Mouse (Mus musculus): ENCODE results near the gene Ddx27.

DNA sequence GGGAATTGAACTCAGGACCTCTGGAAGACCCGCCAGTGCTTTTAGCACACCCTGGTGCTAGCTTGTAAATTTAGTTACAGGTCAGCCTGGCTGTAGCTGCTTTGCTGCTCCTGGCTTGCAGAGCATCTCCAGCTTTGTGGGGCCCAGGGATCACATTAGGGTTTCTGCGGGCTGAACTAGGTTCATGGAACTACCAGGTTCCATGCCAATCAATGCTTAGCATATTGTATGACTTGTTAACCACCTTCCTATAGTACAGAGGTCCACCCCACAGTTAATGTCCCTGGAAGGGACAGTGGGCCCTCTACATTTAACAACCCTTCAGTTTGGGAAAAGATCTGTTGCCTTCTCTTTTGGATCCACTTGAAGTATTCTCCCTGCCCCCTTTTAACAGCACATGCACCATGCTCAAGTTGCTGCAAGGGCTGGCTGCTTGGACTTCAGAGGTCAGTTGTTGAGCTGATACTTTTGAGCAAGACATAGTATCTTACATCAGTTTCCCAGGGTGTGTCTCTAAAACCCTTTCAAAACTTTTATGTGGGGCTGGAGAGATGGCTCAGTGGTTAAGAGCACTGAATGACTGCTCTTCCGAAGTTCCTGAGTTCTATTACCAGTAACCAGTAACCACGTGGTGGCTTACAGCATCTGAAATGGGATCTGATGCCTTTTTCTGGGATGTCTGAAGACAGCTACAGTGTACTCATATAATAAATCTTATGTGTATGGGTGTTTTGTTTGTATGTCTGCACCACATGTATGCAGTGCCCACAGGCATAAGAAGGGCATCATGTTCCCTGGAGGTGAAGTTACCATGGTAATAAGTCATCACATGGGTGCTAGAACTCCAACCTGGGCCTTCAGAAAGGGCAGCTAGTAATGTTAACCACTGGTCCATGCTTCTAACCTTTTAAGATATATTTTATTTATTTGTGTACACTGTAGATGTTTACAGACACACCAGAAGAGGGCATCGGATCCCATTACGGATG, 51.8 kb downstream of the Ddx27 start:
- TF ChIP-seq CTCF (IDR thresholded peaks at IDR 0.05; ENCODE audit: low read depth, low read length) = no peak
- no peak for TF ChIP-seq POLR2A (IDR thresholded peaks at IDR 0.05; ENCODE audit: borderline replicate concordance, low read depth, low read length)

Data from bone marrow macrophage, adult 2 months (primary cell).